Mouse (Mus musculus): ENCODE data around the gene Olfr690.

DNA sequence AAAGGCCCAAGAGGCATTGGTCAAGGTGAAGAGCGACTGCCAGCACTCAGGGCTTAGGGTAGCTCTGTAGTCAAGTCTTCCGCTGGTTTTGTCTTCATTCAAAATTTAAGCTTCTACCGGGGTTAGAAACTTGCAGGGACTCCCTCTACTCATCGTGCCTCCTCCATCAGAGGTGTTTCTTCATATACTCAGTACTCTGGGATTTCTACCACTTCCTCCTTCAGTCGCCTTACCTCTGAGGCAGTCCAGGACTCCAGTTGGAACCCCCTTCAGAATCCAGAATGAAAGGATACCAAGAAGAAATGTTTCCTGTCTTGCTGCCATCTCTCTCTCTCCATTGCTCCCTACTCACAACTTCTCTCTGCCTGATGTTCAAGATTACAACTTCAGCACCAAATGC, 33.4 kb upstream of the Olfr690 start:
- TF ChIP-seq CTCF (IDR thresholded peaks at IDR 0.05; ENCODE audit: borderline replicate concordance, control insufficient read depth, extremely low read depth, insufficient read depth, low read length, poor library complexity) (no peak), POLR2A (IDR thresholded peaks at IDR 0.05; ENCODE audit: control insufficient read depth, extremely low read depth, insufficient read depth, low read length, poor library complexity) (no peak)

Data from thymus, adult 2 months (tissue).